ENCODE assay signal across 30 mouse cellular contexts in the genomic region with DNA sequence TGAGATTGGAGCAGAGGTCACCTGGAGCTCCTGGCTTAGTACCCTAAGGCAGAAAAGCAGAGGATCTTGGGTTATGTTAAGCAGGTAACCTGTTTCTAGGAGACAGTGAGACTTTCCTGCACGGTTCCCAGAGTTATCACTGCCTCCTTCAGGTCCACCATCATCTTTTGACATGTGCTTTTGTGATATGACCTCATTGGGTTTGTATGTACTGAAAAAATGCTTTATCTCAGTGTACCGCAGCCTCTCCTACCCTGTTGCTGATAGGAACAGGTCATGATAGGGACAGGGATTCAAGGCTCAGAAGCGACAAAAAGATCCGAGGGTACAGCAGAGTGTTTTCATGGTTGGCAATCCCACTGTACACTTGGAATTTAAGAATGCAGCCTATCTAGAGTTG.
A peak's percentile ranks its signal among the peaks of the same experiment; 100 is the strongest.
DNase-seq lines count a peak whose midpoint lies in the region; ATAC-seq and TF ChIP-seq lines count a peak whose summit lies in the region.
"Had no signal": no experiment of that assay in that cellular context is flagged by ENCODE, and none has a peak within 500 bp of the region (broad histone marks: within the 10 kb centered on the region; RNA-seq: fewer than 3 reads in every experiment).

No protein-coding gene starts in this region.

- peak; percentile 78 for ATAC-seq in liver, embryonic 13.5 days (ENCODE audit: low read depth)
- ATAC-seq in megakaryocyte progenitor cell, adult 5-6 weeks (replicated peaks; ENCODE audit: poor library complexity), result peak; percentile 71
- ATAC-seq: forebrain, embryonic 15.5 days; intestine, postnatal 0 days had no signal

- no peak overlapping the region for H3K9ac ChIP-seq in MEL (ENCODE audit: control insufficient read depth, low read depth, low read length, poor library complexity, severe bottlenecking)
- H3K9ac ChIP-seq in liver, embryonic 13.5 days, result no peak overlapping the region
- H3K9ac ChIP-seq: embryonic facial prominence, embryonic 13.5 days; forebrain, embryonic 15.5 days; heart, embryonic 12.5 days; hindbrain, embryonic 13.5 days; lung, embryonic 15.5 days; midbrain, embryonic 12.5 days; stomach, embryonic 15.5 days had no signal

- H3K4me1 ChIP-seq in MEL (ENCODE audit: control insufficient read depth in 1 of 2, insufficient read depth in 2 of 2, low read length in 2 of 2), result peaks cover 28 to 37% of the 10 kb centered on the region in 2 experiments
- peaks cover 23% of the 10 kb centered on the region for H3K4me1 ChIP-seq in liver, embryonic 13.5 days (replicated peaks)
- H3K4me1 ChIP-seq: forebrain, embryonic 10.5 days; forebrain, embryonic 15.5 days; hindbrain, embryonic 13.5 days; midbrain, embryonic 12.5 days; stomach, embryonic 15.5 days had no signal

- peak; percentile 30 for DNase-seq in heart, adult 11 months
- DNase-seq in heart, adult 18-20 months, result no peak
- peak; percentile 42 for DNase-seq in MEL (ENCODE audit: low read depth, low spot score)
- no peak for DNase-seq in liver, embryonic 13.5 days
- no peak for DNase-seq in embryo, embryonic 9.5 days (ENCODE audit: extremely low spot score)
- no peak for DNase-seq in cerebellum, adult 8-10 months
- no peak for DNase-seq in ovary, postnatal 36 days (ENCODE audit: low spot score)
- DNase-seq: adrenal gland, postnatal 25 days; cerebellum, adult 9-10 months; embryo, embryonic 11 days; gastrocnemius, postnatal 25 days; heart, adult 2 months; heart, postnatal 4 days; kidney, adult 9 months; kidney, postnatal 14 days; layer of hippocampus, adult 9-11 months; left cerebral cortex, postnatal 4 days; retina, postnatal 1 day; right cerebral cortex, postnatal 14 days had no signal

- no peak overlapping the region for H3K4me2 ChIP-seq in liver, embryonic 13.5 days
- H3K4me2 ChIP-seq: embryonic facial prominence, embryonic 13.5 days; forebrain, embryonic 15.5 days; heart, embryonic 12.5 days; hindbrain, embryonic 13.5 days; lung, embryonic 15.5 days; midbrain, embryonic 12.5 days; stomach, embryonic 15.5 days had no signal

- no peak for TF ChIP-seq RAD21 in MEL (IDR thresholded peaks at IDR 0.05; ENCODE audit: low read depth, low read length)

- TF ChIP-seq POLR2A in MEL (IDR thresholded peaks at IDR 0.05; ENCODE audit: control insufficient read depth in 1 of 2, insufficient read depth in 1 of 2, low read depth in 1 of 2, low read length in 2 of 2, poor library complexity in 1 of 2), result no peak

- H3K9me3 ChIP-seq in MEL (replicated peaks; ENCODE audit: insufficient read depth, low read length), result no peaks in the 10 kb centered on the region
- H3K9me3 ChIP-seq in liver, embryonic 13.5 days (replicated peaks), result no peaks in the 10 kb centered on the region
- H3K9me3 ChIP-seq: embryonic facial prominence, embryonic 13.5 days; forebrain, embryonic 10.5 days; forebrain, embryonic 15.5 days; heart, embryonic 12.5 days; hindbrain, embryonic 13.5 days; lung, embryonic 15.5 days; midbrain, embryonic 12.5 days; stomach, embryonic 15.5 days had no signal

- H3K36me3 ChIP-seq in MEL (ENCODE audit: control insufficient read depth in 1 of 2, insufficient read depth in 2 of 2, low read length in 2 of 2), result peaks cover 0 to 44% of the 10 kb centered on the region in 2 experiments; a peak in 2 of 4 replicates
- 0 out of 2 replicates have a peak, but pooled peaks cover 3% of the 10 kb centered on the region for H3K36me3 ChIP-seq in liver, embryonic 13.5 days
- H3K36me3 ChIP-seq: embryonic facial prominence, embryonic 13.5 days; forebrain, embryonic 10.5 days; forebrain, embryonic 15.5 days; heart, embryonic 12.5 days; hindbrain, embryonic 13.5 days; lung, embryonic 15.5 days; midbrain, embryonic 12.5 days; stomach, embryonic 15.5 days had no signal

- 13% methylated on average over 4 of the region's 4 CpGs for WGBS in liver, embryonic 13.5 days (ENCODE audit: insufficient replicate concordance)

- H3K79me2 ChIP-seq in MEL (ENCODE audit: control insufficient read depth, insufficient read depth, low read length, poor library complexity), result peaks cover 3% of the 10 kb centered on the region; the same call in 1 of the 2 replicates

- no peaks in the 10 kb centered on the region for H3K27me3 ChIP-seq in MEL (ENCODE audit: control insufficient read depth in 1 of 2, insufficient read depth in 2 of 2, low read length in 2 of 2)
- no peaks in the 10 kb centered on the region for H3K27me3 ChIP-seq in liver, embryonic 13.5 days
- H3K27me3 ChIP-seq: embryonic facial prominence, embryonic 13.5 days; forebrain, embryonic 15.5 days; heart, embryonic 12.5 days; hindbrain, embryonic 13.5 days; lung, embryonic 15.5 days; midbrain, embryonic 12.5 days; stomach, embryonic 15.5 days had no signal

- no peak for TF ChIP-seq CTCF in MEL (IDR thresholded peaks at IDR 0.05 in 2 of 3, conservative IDR thresholded peaks at IDR 0.05 in 1 of 3; ENCODE audit: control insufficient read depth in 1 of 3, insufficient read depth in 1 of 3, low read depth in 2 of 3, low read length in 3 of 3, poor library complexity in 1 of 3, severe bottlenecking in 1 of 3)

- no peak overlapping the region for H3K27ac ChIP-seq in MEL (ENCODE audit: control insufficient read depth, low read depth, low read length)
- no peak overlapping the region for H3K27ac ChIP-seq in liver, embryonic 13.5 days
- H3K27ac ChIP-seq: embryonic facial prominence, embryonic 13.5 days; forebrain, embryonic 10.5 days; forebrain, embryonic 15.5 days; heart, adult 2 months; hindbrain, embryonic 13.5 days; lung, embryonic 15.5 days; midbrain, embryonic 12.5 days; stomach, embryonic 15.5 days had no signal

- H3K4me3 ChIP-seq in MEL (ENCODE audit: control insufficient read depth in 1 of 2, insufficient read depth in 1 of 2, low read depth in 2 of 2, low read length in 2 of 2), result no peak overlapping the region
- no peak overlapping the region for H3K4me3 ChIP-seq in liver, embryonic 13.5 days (replicated peaks)
- H3K4me3 ChIP-seq: embryonic facial prominence, embryonic 13.5 days; forebrain, embryonic 10.5 days; forebrain, embryonic 15.5 days; heart, adult 2 months; heart, embryonic 12.5 days; hindbrain, embryonic 13.5 days; lung, embryonic 15.5 days; midbrain, embryonic 12.5 days; myocyte; stomach, embryonic 15.5 days had no signal

- TF ChIP-seq EP300 in MEL (IDR thresholded peaks at IDR 0.05; ENCODE audit: low read depth in 1 of 2, low read length in 2 of 2), result peak; percentile 73 to 82

TF ChIP-seq in MEL, 35 proteins besides CTCF, POLR2A, EP300 and RAD21 (continues in another document):
- TF ChIP-seq ZKSCAN1 (IDR thresholded peaks at IDR 0.05; ENCODE audit: low read depth, low read length) (no peak), TBP (IDR thresholded peaks at IDR 0.05; ENCODE audit: low read depth, low read length) (no peak), ZC3H11A (IDR thresholded peaks at IDR 0.05; ENCODE audit: low read depth, low read length) (no peak), MYC (IDR thresholded peaks at IDR 0.05; ENCODE audit: low read depth, low read length) (peak; percentile 48; the same call in 1 of the 2 replicates), ZMIZ1 (IDR thresholded peaks at IDR 0.05; ENCODE audit: low read depth, low read length) (no peak), KAT2A (conservative IDR thresholded peaks at IDR 0.05; ENCODE audit: low read depth, low read length) (no peak), BHLHE40 (IDR thresholded peaks at IDR 0.05; ENCODE audit: borderline replicate concordance, low read depth, low read length) (peak; percentile 47; the same call in 1 of the 2 replicates), MAX (IDR thresholded peaks at IDR 0.05; ENCODE audit: low read length) (peak; percentile 43; the same call in 1 of the 2 replicates), USF2 (IDR thresholded peaks at IDR 0.05; ENCODE audit: borderline replicate concordance in 1 of 2, insufficient read depth in 1 of 2, low read depth in 1 of 2, low read length in 2 of 2) (no peak), E2F4 (IDR thresholded peaks at IDR 0.05; ENCODE audit: borderline replicate concordance, low read depth, low read length) (no peak), MYB (IDR thresholded peaks at IDR 0.05; ENCODE audit: low read depth, low read length) (no peak), POLR2AphosphoS5 (IDR thresholded peaks at IDR 0.05; ENCODE audit: borderline replicate concordance, low read depth, low read length) (no peak), CHD1 (IDR thresholded peaks at IDR 0.05; ENCODE audit: low read depth, low read length) (no peak), UBTF (IDR thresholded peaks at IDR 0.05; ENCODE audit: borderline replicate concordance, insufficient read depth, low read depth, low read length) (no peak), RCOR1 (IDR thresholded peaks at IDR 0.05; ENCODE audit: low read depth, low read length) (peak; percentile 78; the same call in 1 of the 2 replicates), TAL1 (IDR thresholded peaks at IDR 0.05; ENCODE audit: low read length) (no peak), HCFC1 (IDR thresholded peaks at IDR 0.05; ENCODE audit: low read depth, low read length) (no peak), SIN3A (IDR thresholded peaks at IDR 0.05; ENCODE audit: low read length) (peak; percentile 55; the same call in 1 of the 2 replicates), TCF12 (IDR thresholded peaks at IDR 0.05; ENCODE audit: low read depth, low read length) (peak; percentile 75), ZNF384 (IDR thresholded peaks at IDR 0.05; ENCODE audit: low read depth, low read length) (peak; percentile 48), CHD2 (IDR thresholded peaks at IDR 0.05; ENCODE audit: low read length) (no peak), GABPA (IDR thresholded peaks at IDR 0.05; ENCODE audit: low read depth, low read length) (no peak), POLR2AphosphoS2 (IDR thresholded peaks at IDR 0.05; ENCODE audit: low read length) (no peak), MAFK (IDR thresholded peaks at IDR 0.05; ENCODE audit: borderline replicate concordance, low read depth, low read length) (no peak), NRF1 (IDR thresholded peaks at IDR 0.05; ENCODE audit: insufficient read depth, low read depth, low read length, poor library complexity, severe bottlenecking) (no peak), USF1 (IDR thresholded peaks at IDR 0.05; ENCODE audit: low read depth, low read length) (no peak; the same call in 1 of the 2 replicates), GATA1 (IDR thresholded peaks at IDR 0.05; ENCODE audit: low read depth, low read length) (peak; percentile 78), MXI1 (IDR thresholded peaks at IDR 0.05; ENCODE audit: low read depth, low read length) (peak; percentile 52; the same call in 1 of the 2 replicates), SMC3 (IDR thresholded peaks at IDR 0.05; ENCODE audit: low read depth, low read length) (no peak), ETS1 (IDR thresholded peaks at IDR 0.05; ENCODE audit: low read depth, low read length) (peak; percentile 87), MEF2A (IDR thresholded peaks at IDR 0.05; ENCODE audit: extremely low read depth, insufficient replicate concordance, low read depth, low read length, poor library complexity, severe bottlenecking) (no peak), ELF1 (IDR thresholded peaks at IDR 0.05; ENCODE audit: low read depth, low read length) (no peak), NELFE (IDR thresholded peaks at IDR 0.05; ENCODE audit: low read depth, low read length) (no peak)

Comparison
In these comparisons a context has a peak if more than half of its experiments do, and no peak if none do; other contexts are left out.
1. DNase-seq: peak in heart, adult 11 months (single experiment) and MEL (single experiment); none in heart, adult 18-20 months (0 of 2), liver, embryonic 13.5 days (single experiment), embryo, embryonic 9.5 days (single experiment), cerebellum, adult 8-10 months (single experiment) and ovary, postnatal 36 days (single experiment).